Mouse (Mus musculus) brown adipose tissue, adult 24 weeks (tissue): ENCODE data around the gene Prickle2. TPM values are rescaled to one million over a fixed set of nuclear protein-coding genes. Genes with fewer than 3 reads are reported as not detected.

Source experiments
- H3K27ac ChIP-seq: fragments of 200-500 bp; replicated peaks from 2 replicates; pipeline ENCODE4 v1.5.1; 2012; ENCODE audit warnings: low read depth, mild to moderate bottlenecking, low read length
- H3K4me1 ChIP-seq: fragments of 200-500 bp; 2 replicates; pipeline ENCODE4 v1.6.1; 2012; ENCODE audit warnings: low read length, mixed read lengths; ENCODE audit not compliant: control insufficient read depth, insufficient read depth, insufficient read length
- H3K4me3 ChIP-seq: fragments of 200-500 bp; 2 replicates; pipeline ENCODE4 v1.5.1; 2012; ENCODE audit warnings: low read depth, mild to moderate bottlenecking, low read length, moderate library complexity; ENCODE audit not compliant: insufficient read depth
- polyA plus RNA-seq: library from polyadenylated mRNA; stranded (reverse); fragments of >200 nt; gene quantifications from 2 replicates; pipeline ENCODE4 v1.2.4, GENCODE M21; 2012; ENCODE audit not compliant: missing spikeins, insufficient read depth, insufficient read length

Gene Prickle2
- polyA plus RNA-seq, 1 experiment, result 2.1 TPM

- no peaks in the 10 kb centered on the region for H3K4me1 ChIP-seq
- no peak overlapping the region for H3K27ac ChIP-seq
- no peak overlapping the region for H3K4me3 ChIP-seq
Observed at GRCm38 (mm10) chr6:92440251-92440650, 265.7 kb downstream of the Prickle2 start.

- Histone ChIP-seq H3K4me1 (no peaks in the 10 kb centered on the region), H3K4me3 (no peak overlapping the region), H3K27ac (no peak overlapping the region)
Observed at GRCm38 (mm10) chr6:92432146-92432545, 273.8 kb downstream of the Prickle2 start.

GRCm38 (mm10) chr6:92427406-92428171 lies 278.4 kb downstream of the Prickle2 start:
- peaks cover 3% of the 10 kb centered on the region; the same call in 1 of the 2 replicates for H3K4me1 ChIP-seq
- no peak overlapping the region for H3K4me3 ChIP-seq
- no peak overlapping the region for H3K27ac ChIP-seq

GRCm38 (mm10) chr6:92425901-92426300 lies 280.1 kb downstream of the Prickle2 start:
- peaks cover 3% of the 10 kb centered on the region; the same call in 1 of the 2 replicates for H3K4me1 ChIP-seq
- no peak overlapping the region for H3K27ac ChIP-seq
- no peak overlapping the region for H3K4me3 ChIP-seq

GRCm38 (mm10) chr6:92425476-92425875 lies 280.5 kb downstream of the Prickle2 start:
- Histone ChIP-seq H3K27ac (no peak overlapping the region), H3K4me1 (peaks cover 3% of the 10 kb centered on the region; the same call in 1 of the 2 replicates), H3K4me3 (no peak overlapping the region)

GRCm38 (mm10) chr6:92424991-92425390 lies 281.0 kb downstream of the Prickle2 start:
- no peak overlapping the region for H3K27ac ChIP-seq
- H3K4me3 ChIP-seq, result no peak overlapping the region
- peaks cover 3% of the 10 kb centered on the region; the same call in 1 of the 2 replicates for H3K4me1 ChIP-seq

GRCm38 (mm10) chr6:92422286-92422685 lies 283.7 kb downstream of the Prickle2 start:
- H3K27ac ChIP-seq, result no peak overlapping the region
- peaks cover 3% of the 10 kb centered on the region; the same call in 1 of the 2 replicates for H3K4me1 ChIP-seq
- H3K4me3 ChIP-seq, result no peak overlapping the region

GRCm38 (mm10) chr6:92420106-92420505 lies 285.8 kb downstream of the Prickle2 start:
- H3K4me3 ChIP-seq, result no peak overlapping the region
- H3K27ac ChIP-seq, result no peak overlapping the region
- no peaks in the 10 kb centered on the region for H3K4me1 ChIP-seq

- H3K27ac ChIP-seq, result no peak overlapping the region
- H3K4me1 ChIP-seq, result no peaks in the 10 kb centered on the region
- H3K4me3 ChIP-seq, result no peak overlapping the region
Observed at GRCm38 (mm10) chr6:92415405-92415755, 290.6 kb downstream of the Prickle2 start.

- no peaks in the 10 kb centered on the region for H3K4me1 ChIP-seq
- H3K27ac ChIP-seq, result no peak overlapping the region
- H3K4me3 ChIP-seq, result no peak overlapping the region
Observed at GRCm38 (mm10) chr6:92414478-92415404, 291.2 kb downstream of the Prickle2 start.

GRCm38 (mm10) chr6:92413982-92414381 lies 292.0 kb downstream of the Prickle2 start:
- H3K4me3 ChIP-seq, result no peak overlapping the region
- H3K27ac ChIP-seq, result no peak overlapping the region
- H3K4me1 ChIP-seq, result no peaks in the 10 kb centered on the region

- Histone ChIP-seq H3K4me3 (no peak overlapping the region), H3K27ac (no peak overlapping the region), H3K4me1 (no peaks in the 10 kb centered on the region)
Observed at GRCm38 (mm10) chr6:92409788-92410187, 296.2 kb downstream of the Prickle2 start.

- Histone ChIP-seq H3K27ac (no peak overlapping the region), H3K4me1 (no peaks in the 10 kb centered on the region), H3K4me3 (no peak overlapping the region)
Observed at GRCm38 (mm10) chr6:92407259-92407658, 298.7 kb downstream of the Prickle2 start.

GRCm38 (mm10) chr6:92405571-92405970 lies 300.4 kb downstream of the Prickle2 start:
- Histone ChIP-seq H3K4me1 (no peaks in the 10 kb centered on the region), H3K27ac (no peak overlapping the region), H3K4me3 (no peak overlapping the region)

- Histone ChIP-seq H3K4me1 (no peaks in the 10 kb centered on the region), H3K4me3 (no peak overlapping the region), H3K27ac (no peak overlapping the region)
Observed at GRCm38 (mm10) chr6:92397876-92398275, 308.1 kb downstream of the Prickle2 start.
